Mouse (Mus musculus): ENCODE measurements around the gene Rev1. TPM values are rescaled to one million over a fixed set of nuclear protein-coding genes. Genes with fewer than 3 reads are reported as not detected.

Gene Rev1
- total and polyA plus RNA-seq, 2 experiments = 6.9 to 20.1 TPM

DNA sequence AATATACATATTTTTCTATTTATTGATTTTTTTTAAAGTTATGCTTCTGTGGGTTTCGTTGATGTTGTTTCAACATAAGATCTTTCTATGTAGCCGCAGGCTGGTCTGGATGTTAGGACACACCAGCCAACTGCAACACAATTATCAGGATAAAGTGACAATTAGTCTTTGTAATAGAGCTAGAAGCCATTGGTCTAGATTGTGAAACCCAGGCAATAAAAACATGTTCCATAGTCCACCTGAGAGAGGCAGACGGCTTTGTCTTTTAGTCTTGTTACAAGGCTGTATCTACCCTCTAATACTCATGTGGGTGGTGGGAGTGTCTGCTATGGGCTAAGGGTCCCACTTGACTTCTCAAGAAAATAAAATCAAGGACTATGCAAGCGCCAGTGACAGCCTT, 16.4 kb upstream of the Rev1 start:
- Histone ChIP-seq H3K4me3 (ENCODE audit: insufficient read depth, low read depth, low read length) (no peak overlapping the region), H3K27me3 (ENCODE audit: control insufficient read depth, insufficient read depth, low read length) (no peaks in the 10 kb centered on the region), H3K4me1 (ENCODE audit: control insufficient read depth, insufficient read depth, low read length) (no peaks in the 10 kb centered on the region), H3K79me2 (ENCODE audit: control insufficient read depth, insufficient read depth, low read length) (no peaks in the 10 kb centered on the region), H3K9ac (ENCODE audit: low read depth, low read length) (no peak overlapping the region), H3K36me3 (ENCODE audit: control insufficient read depth, insufficient read depth, low read length) (no peaks in the 10 kb centered on the region), H3K27ac (replicated peaks; ENCODE audit: insufficient read depth, low read depth, low read length) (no peak overlapping the region)
- WGBS = 91% methylated on average over 4 of the region's 4 CpGs
- TF ChIP-seq CTCF (IDR thresholded peaks at IDR 0.05; ENCODE audit: low read depth, low read length) (no peak), POLR2A (IDR thresholded peaks at IDR 0.05; ENCODE audit: extremely low read depth, insufficient read depth, low read length) (no peak)
- no peak for DNase-seq (ENCODE audit: extremely low read depth, low read depth, low spot score)

DNA sequence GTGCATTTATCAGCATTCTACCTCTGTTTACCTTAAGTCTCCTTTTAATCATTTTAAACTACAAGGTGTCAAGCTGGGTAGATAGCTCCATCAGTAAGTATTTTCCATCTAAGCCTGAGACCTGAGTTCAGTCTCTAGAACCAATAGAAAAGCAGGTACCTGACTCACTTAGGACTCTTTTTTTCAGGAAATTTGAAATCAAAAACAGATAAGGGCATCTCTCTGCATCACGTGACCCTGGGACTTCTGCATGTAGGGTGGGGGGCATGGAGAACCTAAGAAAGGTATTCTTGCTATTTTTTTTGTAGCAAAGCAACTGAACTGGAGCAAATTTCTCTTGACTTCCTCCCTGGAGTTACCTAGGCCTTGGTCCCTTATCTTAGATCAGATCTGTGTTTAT, 11.8 kb upstream of the Rev1 start:
- Histone ChIP-seq H3K27me3 (ENCODE audit: control insufficient read depth, insufficient read depth, low read length) (no peaks in the 10 kb centered on the region), H3K4me1 (ENCODE audit: control insufficient read depth, insufficient read depth, low read length) (no peaks in the 10 kb centered on the region), H3K9ac (ENCODE audit: low read depth, low read length) (no peak overlapping the region), H3K36me3 (ENCODE audit: control insufficient read depth, insufficient read depth, low read length) (no peaks in the 10 kb centered on the region), H3K4me3 (ENCODE audit: insufficient read depth, low read depth, low read length) (no peak overlapping the region), H3K79me2 (ENCODE audit: control insufficient read depth, insufficient read depth, low read length) (no peaks in the 10 kb centered on the region), H3K27ac (replicated peaks; ENCODE audit: insufficient read depth, low read depth, low read length) (no peak overlapping the region)
- WGBS = 87% methylated on average over 1 of the region's 1 CpGs
- TF ChIP-seq CTCF (IDR thresholded peaks at IDR 0.05; ENCODE audit: low read depth, low read length) = no peak
- DNase-seq (ENCODE audit: extremely low read depth, low read depth, low spot score) = no peak

DNA sequence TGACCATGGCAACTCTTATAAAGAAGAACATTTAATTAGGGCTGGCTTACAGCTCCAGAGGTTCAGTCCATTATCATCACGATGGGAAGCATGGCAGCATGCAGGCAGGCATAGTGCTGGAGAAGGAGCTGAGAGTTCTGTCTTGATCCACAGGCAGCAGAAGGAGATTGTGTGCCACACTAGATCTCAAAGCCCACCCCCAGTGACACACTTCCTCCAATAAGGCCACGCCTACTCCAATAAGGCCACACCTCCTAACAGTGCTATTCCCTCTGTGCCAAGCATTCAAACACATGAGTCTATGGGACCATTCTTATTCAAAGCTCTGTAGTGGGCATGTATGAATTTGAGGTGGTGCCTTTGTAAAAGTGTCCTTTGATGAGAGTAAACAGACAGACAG, 11.3 kb upstream of the Rev1 start:
- WGBS = 81% methylated on average over 2 of the region's 2 CpGs
- TF ChIP-seq POLR2A (IDR thresholded peaks at IDR 0.05; ENCODE audit: extremely low read depth, insufficient read depth, low read length) (no peak), CTCF (IDR thresholded peaks at IDR 0.05; ENCODE audit: low read depth, low read length) (no peak)
- Histone ChIP-seq H3K27me3 (ENCODE audit: control insufficient read depth, insufficient read depth, low read length) (no peaks in the 10 kb centered on the region), H3K4me3 (ENCODE audit: insufficient read depth, low read depth, low read length) (no peak overlapping the region), H3K79me2 (ENCODE audit: control insufficient read depth, insufficient read depth, low read length) (no peaks in the 10 kb centered on the region), H3K27ac (replicated peaks; ENCODE audit: insufficient read depth, low read depth, low read length) (no peak overlapping the region), H3K36me3 (ENCODE audit: control insufficient read depth, insufficient read depth, low read length) (no peaks in the 10 kb centered on the region), H3K9ac (ENCODE audit: low read depth, low read length) (no peak overlapping the region), H3K4me1 (ENCODE audit: control insufficient read depth, insufficient read depth, low read length) (no peaks in the 10 kb centered on the region)
- no peak for DNase-seq (ENCODE audit: extremely low read depth, low read depth, low spot score)

DNA sequence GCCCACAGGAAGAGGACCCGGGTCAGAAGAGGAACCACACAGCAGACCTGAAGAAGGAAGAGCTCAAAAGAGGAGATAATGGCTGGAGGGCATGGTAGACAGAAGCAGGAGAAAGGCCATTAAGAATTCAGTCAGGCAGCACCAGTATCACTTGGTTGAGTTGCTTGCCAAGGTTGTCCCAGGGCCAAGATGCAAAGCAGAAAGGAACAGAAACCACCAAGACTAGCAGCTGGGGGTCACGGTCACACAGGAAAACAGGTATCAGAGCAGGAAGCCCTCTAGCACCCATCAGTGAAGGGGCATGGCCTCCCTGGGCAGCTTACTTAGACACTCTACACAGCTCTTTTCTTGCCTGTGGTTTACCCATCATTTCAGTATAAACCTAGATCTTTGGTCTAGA, 9.8 kb upstream of the Rev1 start:
- no peak for DNase-seq (ENCODE audit: extremely low read depth, low read depth, low spot score)
- Histone ChIP-seq H3K79me2 (ENCODE audit: control insufficient read depth, insufficient read depth, low read length) (no peaks in the 10 kb centered on the region), H3K36me3 (ENCODE audit: control insufficient read depth, insufficient read depth, low read length) (no peaks in the 10 kb centered on the region), H3K4me3 (ENCODE audit: insufficient read depth, low read depth, low read length) (no peak overlapping the region), H3K27ac (replicated peaks; ENCODE audit: insufficient read depth, low read depth, low read length) (no peak overlapping the region), H3K4me1 (ENCODE audit: control insufficient read depth, insufficient read depth, low read length) (no peaks in the 10 kb centered on the region), H3K9ac (ENCODE audit: low read depth, low read length) (no peak overlapping the region), H3K27me3 (ENCODE audit: control insufficient read depth, insufficient read depth, low read length) (no peaks in the 10 kb centered on the region)
- TF ChIP-seq CTCF (IDR thresholded peaks at IDR 0.05; ENCODE audit: low read depth, low read length) = no peak
- TF ChIP-seq POLR2A (IDR thresholded peaks at IDR 0.05; ENCODE audit: extremely low read depth, insufficient read depth, low read length) = no peak
- 76% methylated on average over 2 of the region's 2 CpGs for WGBS

DNA sequence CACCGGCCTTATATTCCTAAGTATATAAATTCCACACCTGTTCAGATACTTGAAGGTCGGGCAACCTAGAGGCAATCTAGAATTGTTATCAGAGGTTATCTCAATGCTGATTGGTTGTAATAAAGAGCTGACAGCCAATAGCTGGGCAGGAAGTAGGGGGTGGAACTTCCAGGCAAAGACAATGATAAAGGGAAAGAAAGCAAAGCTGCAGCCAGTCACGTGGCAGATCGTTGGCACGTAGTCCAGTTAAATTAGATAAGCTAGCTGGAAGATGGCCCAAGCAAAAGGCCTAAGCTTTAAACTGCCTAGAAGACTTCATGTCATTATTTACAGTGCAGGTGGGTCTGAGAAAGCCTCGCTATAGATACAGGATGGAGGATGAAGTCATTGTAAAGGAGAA, 3.3 kb upstream of the Rev1 start:
- DNase-seq (ENCODE audit: extremely low read depth, low read depth, low spot score) = peak; percentile 60
- TF ChIP-seq CTCF (IDR thresholded peaks at IDR 0.05; ENCODE audit: low read depth, low read length) = no peak
- TF ChIP-seq POLR2A (IDR thresholded peaks at IDR 0.05; ENCODE audit: extremely low read depth, insufficient read depth, low read length) = no peak
- Histone ChIP-seq H3K79me2 (ENCODE audit: control insufficient read depth, insufficient read depth, low read length) (peaks cover 12% of the 10 kb centered on the region), H3K36me3 (ENCODE audit: control insufficient read depth, insufficient read depth, low read length) (no peaks in the 10 kb centered on the region), H3K4me1 (ENCODE audit: control insufficient read depth, insufficient read depth, low read length) (peaks cover 8% of the 10 kb centered on the region), H3K9ac (ENCODE audit: low read depth, low read length) (no peak overlapping the region), H3K27ac (replicated peaks; ENCODE audit: insufficient read depth, low read depth, low read length) (no peak overlapping the region), H3K27me3 (ENCODE audit: control insufficient read depth, insufficient read depth, low read length) (no peaks in the 10 kb centered on the region), H3K4me3 (ENCODE audit: insufficient read depth, low read depth, low read length) (no peak overlapping the region)
- 45% methylated on average over 6 of the region's 6 CpGs for WGBS

DNA sequence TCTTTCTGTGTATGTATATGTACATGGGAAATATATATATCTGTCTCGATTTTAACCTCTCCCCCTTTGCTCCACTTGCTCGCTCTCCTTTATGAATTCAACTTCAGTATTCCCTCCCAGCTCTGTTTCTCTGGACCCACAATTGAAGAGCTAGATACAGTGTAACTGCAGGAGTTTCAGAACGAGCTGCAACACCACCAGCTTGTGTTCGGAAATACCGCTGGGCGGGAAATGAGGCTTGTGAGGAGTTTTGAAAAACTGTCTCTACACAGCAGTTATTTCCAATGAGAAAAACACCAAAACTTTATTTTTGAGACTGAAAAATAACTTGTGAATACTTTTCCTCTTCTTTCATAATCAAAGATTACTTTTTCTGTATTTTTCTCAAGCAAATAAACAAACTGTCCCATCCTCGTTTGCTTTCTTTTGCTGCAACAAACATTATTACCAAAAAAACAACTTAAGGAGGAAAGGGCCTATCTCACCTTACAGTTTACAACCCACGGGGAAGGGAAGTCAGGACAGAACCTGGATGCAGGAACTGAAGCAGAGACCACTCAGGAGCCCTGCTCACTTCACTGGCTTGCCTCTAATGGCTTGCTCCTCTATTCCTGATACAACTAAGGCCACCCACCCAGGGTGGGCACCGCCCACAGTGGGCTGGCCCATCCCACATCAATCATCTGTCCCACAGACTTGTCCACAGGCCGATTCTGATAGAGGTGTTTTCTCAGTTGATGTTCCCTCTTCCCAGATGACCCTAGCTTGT, 1.3 kb upstream of the Rev1 start:
- WGBS = 71% methylated on average over 10 of the region's 10 CpGs
- H3K4me3 ChIP-seq (ENCODE audit: insufficient read depth, low read depth, low read length) = no peak overlapping the region
- DNase-seq (ENCODE audit: extremely low read depth, low read depth, low spot score) = no peak
- no peaks in the 10 kb centered on the region for H3K36me3 ChIP-seq (ENCODE audit: control insufficient read depth, insufficient read depth, low read length)
- H3K27ac ChIP-seq (replicated peaks; ENCODE audit: insufficient read depth, low read depth, low read length) = no peak overlapping the region
- no peaks in the 10 kb centered on the region for H3K27me3 ChIP-seq (ENCODE audit: control insufficient read depth, insufficient read depth, low read length)
- no peak overlapping the region for H3K9ac ChIP-seq (ENCODE audit: low read depth, low read length)
- H3K79me2 ChIP-seq (ENCODE audit: control insufficient read depth, insufficient read depth, low read length) = peaks cover 16% of the 10 kb centered on the region
- TF ChIP-seq CTCF (IDR thresholded peaks at IDR 0.05; ENCODE audit: low read depth, low read length) = no peak
- TF ChIP-seq POLR2A (IDR thresholded peaks at IDR 0.05; ENCODE audit: extremely low read depth, insufficient read depth, low read length) = no peak
- H3K4me1 ChIP-seq (ENCODE audit: control insufficient read depth, insufficient read depth, low read length) = peaks cover 13% of the 10 kb centered on the region
